Mouse (Mus musculus) right cerebral cortex, postnatal 25 days (tissue): ENCODE measurements around the gene Cdca7l.
"Not testable (repeated sequence)": the region's sequence is repeated elsewhere in the genome, so short reads cannot be mapped to it uniquely, and the experiment has no call there.

Experiments used
- DNase-seq: peaks from one replicate; pipeline ENCODE4 v3.0.0; 2022

Gene Cdca7l

DNA sequence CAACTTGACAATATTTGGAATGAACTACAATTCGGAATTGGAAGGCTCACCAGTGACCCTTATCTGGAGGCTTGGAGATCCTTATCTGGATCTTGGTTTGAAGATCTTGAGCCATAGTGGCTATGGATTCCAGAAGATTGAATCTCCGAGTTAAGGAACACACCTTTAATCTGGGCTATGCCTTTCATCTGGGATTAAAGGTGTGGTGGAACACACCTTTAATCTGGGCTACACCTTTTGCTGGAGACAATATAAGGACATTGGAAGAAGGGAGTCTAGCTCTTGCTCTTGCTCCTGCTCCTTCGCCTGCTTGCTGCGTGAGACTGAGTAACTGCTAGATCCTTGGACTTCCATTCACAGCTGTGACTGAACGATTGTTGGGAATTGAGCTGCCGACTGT, at the start of gene Cdca7l:
Cdca7l (plus strand) TSS at position 301 of the 400 bp plus-strand sequence.
- DNase-seq, result not testable (repeated sequence)

DNA sequence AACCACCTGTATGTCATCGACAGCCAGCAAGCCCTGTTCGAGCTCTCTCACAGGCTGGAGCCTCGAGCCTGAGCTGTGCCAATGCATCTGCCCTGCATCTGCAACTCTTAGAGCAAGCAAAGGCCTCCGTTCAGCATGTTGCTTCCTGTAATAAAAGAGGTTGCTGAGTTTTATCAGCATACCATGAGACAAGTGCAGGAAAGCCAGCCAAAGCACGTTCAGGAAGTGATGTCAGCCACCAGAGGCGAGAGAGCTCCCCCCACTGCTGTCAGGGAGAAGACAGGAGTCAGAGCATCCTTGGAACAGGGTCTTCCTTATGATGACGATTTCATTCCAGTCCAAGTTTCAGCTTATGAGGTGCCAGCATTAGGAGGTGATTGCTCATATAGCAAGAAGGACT, 48.1 kb upstream of the Cdca7l start:
- no peak for DNase-seq

DNA sequence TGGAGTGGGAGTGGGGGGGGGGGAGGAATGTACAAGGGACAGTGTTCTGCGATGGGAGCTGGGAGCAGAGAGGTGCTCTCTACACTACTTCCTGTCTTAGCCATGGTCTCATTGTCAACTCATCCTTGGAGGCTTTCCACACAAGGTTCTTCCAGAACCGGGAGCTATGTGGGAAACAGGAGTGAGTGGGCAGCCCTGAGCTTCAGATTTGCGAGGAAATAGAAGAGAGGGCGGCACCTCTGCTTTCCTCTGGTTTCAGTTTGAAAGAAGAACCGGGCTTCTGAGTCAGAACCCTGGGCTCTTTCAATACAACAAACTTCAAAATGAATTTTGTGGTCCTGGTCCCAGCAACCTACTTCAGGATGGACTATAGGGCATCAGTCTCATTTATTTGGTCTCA, 43.7 kb upstream of the Cdca7l start:
- no peak for DNase-seq

DNA sequence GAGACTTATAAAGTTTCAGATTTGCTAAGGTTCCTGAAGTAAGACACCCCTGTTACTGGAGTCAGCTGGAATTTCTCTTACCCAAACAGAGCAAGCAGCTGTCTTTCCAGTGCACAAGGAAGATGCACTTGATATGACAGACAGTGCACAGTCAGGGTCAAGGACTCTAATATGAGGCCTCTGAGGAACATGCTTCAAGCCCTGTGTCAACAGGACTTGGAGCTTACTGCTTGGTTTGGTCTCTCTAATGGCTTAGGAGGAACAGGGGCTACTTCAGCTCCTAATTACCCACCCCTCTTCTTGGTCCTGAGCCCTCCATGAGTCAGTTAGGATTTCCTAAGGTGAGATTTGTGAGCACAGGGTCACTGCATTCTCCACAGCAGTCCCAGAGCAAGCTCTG, 43.2 kb upstream of the Cdca7l start:
- DNase-seq, result no peak

DNA sequence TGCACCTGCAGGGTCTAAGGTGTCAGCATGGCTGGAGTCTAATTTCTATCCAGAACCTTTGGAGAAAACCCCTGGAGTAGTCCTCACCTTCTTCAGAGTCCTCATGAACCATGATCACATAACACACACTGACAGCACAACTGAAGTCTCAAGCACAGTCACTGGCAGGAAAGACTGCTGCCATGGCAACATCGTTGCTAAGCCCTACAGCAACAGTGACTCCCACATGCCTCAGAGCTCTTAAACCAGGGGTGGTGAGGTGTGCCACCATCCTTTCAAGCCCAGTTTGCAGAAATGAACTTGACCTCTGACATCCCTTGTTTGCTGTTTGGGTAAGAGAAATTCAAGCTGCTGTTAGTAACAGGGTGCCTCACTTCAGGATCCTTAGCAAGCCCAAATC, 42.4 kb upstream of the Cdca7l start:
- DNase-seq, result peak; percentile 39

DNA sequence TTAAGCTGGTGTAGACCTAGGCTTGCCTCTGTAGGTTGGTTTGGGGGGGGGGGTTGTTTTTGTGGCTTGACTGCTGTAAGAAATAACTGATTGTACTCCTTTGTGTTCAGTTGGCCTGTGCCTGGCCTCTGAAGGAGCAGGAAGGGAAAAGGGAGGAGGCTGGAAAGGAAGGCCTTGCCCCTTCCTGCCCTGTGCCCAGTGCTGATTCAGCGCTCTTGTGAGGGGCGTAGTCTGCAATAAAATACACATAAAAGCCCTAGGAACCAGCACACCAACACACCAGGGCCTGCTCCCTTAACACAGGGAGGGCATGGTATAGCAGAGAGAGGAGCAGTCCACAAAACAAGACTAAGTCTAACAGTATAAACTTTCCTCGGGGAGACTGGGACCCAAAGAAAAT, 40.8 kb upstream of the Cdca7l start:
- DNase-seq, result no peak

DNA sequence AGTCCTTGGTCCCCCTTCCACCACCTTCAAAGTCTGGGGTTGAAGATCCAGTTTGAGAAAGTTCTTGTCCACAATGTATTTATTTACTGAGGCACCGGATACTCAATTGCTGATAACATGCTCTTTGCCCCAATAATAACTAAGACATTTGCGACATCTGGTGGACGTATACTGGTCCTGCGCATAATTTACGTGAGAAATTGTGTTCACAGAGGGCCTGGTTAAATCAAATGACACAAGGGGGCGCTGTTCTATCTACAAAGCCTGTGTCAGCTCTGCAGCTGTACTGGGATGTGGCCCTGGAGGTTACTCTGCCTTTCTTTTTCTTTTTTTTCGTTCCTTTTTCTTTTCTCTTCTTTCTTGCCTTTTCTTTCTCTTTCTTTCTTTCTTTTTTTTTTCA, 39.2 kb upstream of the Cdca7l start:
- peak; percentile 52 for DNase-seq

DNA sequence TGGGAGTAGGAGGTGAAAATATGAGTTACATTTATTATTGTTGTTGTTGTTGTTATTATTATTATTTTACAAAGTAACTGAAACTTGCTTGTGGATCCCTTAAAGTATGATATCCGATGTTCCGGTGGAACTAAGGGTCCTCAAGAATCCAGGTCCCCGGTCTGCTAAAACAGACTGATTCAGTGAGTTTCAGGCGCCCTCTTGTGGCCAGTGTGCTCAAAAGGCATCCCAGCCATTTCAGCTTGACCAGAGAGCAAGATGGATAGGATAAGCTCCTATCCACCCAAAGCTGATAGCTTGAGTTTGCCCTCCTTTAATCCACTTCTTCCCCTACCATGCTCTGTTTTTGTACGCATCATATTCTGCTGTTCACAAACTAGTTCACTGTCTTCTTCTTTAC, 35.0 kb upstream of the Cdca7l start:
- peak; percentile 60 for DNase-seq

DNA sequence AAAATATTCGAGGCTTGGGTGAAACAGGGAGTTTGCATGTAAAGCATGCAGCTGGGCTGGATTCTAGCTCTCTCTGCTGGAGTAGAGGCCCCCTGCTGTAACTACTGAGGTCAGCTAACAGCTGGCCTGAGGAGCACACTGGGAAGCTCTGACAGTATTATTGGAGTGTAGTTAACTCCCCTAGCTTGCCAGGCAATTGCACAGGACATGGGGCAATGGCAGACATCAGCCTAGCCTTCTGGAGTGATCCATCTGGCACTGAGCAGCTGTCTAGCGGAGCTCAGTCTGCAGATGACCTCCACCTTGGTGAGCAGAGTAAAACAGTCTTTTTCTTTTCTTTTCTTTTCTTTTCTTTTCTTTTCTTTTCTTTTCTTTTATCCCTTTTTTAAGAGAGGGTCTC, 33.9 kb upstream of the Cdca7l start:
- DNase-seq, result no peak

DNA sequence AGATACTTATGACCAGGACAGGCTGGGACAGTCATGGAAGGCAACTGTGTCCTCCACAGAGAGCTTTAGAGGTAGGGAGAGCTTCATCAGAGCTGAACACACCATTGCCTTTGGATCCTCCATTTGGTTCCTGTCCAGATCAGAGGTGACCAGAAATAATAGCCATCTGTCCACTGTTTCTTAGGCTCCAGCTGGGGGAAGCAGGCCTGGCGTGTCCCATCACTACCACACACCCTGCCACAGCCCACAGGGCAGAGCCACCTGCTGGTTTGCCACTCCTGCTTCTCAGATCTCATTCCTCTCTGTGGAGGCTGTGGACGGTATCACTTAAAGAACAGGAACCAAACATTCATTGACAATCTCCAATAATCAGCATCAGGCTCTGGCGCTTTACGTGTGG, 32.9 kb upstream of the Cdca7l start:
- no peak for DNase-seq

DNA sequence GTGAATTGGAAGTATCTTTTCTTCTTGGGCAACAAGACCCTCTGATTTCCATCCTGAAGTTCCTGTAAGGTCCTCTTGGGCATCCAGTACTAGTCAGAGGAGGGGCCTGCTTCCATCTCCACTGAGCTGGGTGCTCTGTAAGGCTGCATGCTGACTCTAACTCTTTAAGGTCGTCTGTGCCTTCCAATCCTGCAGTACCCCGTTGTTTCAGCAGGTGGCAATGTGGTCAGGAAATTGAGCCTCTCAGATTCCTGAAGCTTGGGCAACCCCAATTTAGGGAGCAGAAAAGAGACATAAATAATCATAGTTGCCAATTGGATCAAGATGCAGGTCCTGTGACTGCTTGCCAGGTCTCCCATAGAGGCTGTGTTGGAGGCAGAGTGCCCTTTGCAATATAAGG, 31.5 kb upstream of the Cdca7l start:
- peak; percentile 55 for DNase-seq

DNA sequence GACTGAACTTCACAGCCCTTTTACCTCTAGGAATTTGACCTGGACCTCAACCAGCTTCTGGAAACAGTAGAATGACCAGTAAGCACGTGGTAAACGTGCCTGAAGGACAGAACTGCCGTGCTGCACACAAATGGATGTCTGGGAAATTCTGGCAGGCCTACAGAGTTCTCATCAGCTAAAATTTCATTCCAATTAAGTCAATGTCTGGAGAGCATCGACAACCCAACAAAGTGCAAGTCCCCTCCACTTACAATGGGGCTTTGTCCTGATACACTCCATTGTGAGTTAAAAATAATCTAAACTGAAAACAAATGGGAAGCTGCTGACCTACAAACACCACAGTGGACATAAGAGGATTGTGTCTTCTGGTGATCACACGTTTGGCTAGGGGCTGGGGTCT, 27.2 kb upstream of the Cdca7l start:
- DNase-seq, result no peak

DNA sequence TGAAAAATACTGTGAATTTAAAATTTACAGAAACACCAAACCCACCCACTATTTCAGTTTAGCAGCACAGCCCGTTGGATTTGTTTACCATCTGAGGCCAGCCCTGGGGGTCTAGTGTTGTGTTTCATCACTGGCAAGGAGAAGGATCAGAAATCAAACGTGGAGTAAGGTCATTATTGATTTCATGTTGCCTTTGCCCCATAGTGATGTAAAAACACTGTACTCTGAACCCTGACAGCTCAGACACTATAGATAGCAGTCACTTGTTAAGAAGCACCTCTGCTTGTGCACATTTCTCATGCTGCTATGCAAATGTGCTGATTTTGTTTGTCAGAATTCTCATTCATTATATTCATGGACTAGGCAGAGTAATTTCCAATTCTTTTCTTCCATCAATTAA, 22.7 kb upstream of the Cdca7l start:
- DNase-seq, result no peak

DNA sequence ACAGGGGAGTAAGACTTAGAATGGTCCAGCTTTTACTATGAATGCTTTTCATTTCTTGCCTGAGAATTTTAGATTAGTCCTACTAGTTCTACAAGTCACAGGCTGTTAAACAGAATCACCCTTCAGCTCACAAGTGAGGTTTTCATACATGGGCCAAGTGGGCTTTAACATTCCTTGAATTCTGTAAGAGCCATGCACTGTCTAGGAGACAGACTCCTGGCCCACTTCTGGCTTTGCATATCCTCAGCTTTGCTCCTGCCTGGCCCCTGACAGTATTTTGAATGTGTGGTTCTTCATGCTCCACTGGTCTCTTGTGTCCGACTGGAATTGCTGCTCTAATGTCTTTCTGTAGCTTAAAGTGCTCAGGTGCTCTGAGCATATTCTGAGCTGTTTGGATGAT, 20.7 kb upstream of the Cdca7l start:
- no peak for DNase-seq

DNA sequence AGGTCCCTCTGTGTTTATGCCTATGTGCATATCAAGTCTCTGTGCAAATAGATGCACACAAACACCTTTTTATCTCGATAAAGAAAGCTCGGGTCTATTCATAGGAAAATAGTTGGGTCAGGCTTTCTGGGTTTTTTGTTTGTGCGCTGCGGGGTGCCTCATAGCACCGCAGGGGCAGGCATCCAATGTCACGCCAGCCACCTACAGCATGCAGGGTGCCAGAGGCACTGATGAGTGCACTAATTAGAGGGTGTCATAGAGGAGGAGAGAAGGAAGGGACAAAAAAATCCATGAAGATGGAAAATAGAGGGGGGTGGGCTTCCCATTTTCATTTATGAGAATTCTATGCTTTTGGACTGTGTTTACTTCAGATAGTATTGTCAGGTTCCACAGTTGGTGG, 17.5 kb upstream of the Cdca7l start:
- no peak for DNase-seq

DNA sequence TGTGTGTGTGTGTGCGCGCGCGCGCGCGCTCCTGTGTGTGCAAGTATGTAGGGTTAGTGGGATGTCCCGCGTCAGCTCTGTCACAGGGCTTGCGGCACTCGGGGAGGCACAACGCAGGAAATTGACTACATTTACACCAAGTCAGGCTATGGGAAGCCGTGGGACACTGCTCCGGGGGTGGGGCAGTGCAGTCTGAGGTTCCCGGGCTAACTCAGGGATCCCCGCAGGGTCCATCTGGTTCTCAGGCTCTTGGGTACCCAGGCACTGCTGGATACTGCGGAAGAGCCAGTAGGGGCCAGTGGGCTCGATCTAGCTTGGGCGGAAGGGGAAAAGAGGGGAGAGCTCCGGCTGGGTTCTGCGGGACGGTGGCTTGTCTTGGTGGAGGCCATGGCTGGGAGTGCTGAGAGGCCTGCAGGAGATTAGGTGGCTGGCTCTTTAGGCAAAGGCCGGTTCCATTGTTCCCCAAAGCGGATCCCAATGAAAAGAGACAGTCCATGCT, 15.5 kb upstream of the Cdca7l start:
- no peak for DNase-seq

DNA sequence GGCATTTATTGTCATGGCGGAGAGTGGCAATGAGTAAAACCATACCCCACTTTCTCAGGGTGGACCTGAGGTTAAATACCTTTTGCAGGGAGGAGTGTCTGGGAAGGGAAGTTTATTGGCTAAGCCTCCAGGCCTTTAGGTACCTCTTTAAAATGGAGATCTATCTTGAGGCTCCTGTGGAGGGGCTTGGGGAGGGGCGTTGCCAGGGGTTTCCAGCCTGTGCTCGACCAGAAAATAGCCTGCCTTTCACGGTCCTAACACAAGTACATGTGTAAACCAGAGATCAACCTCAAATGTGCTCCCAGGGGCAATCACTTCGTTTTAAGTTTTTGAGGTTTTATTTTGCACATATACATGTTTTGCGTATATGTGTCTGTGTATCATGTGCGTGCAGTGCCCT, 15.1 kb upstream of the Cdca7l start:
- no peak for DNase-seq

DNA sequence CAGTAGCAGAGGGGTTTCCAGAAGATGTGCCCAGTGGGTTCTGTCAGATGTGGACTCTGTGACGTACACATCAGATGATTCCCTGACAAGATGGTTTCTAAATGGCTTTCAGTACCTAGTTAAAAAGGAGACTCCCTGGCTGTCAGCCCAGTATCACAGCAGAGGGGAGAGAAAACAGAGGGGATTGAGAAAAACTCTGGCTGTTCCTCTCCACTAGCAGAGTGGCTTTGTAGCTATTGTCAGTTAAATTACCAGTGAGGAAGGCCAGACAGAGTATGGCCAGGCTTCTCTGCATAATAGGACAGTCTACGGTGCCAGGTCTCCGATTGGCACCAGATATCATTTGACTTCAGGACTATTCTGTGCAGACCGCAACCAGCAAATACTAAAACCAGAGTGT, 8.8 kb upstream of the Cdca7l start:
- no peak for DNase-seq

DNA sequence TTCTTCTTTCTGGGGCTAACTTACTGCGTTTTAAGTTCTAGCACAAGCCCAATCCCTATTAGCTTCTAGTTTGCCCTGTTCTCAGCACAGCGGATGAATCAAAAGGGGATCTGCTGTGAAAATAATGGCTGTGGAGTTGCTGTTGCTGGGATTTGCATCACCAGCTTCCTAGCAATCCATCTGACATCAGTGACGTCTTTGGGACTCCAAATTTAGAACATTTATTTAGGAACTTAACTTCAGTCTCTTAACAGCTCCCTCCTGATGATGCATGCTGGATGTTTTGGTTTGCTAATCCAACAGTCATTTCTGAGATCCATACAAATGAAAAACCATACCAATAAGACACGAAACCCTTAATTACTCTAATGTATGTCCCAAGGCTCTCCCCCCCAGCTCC, 1.5 kb downstream of the Cdca7l start:
- DNase-seq, result no peak

DNA sequence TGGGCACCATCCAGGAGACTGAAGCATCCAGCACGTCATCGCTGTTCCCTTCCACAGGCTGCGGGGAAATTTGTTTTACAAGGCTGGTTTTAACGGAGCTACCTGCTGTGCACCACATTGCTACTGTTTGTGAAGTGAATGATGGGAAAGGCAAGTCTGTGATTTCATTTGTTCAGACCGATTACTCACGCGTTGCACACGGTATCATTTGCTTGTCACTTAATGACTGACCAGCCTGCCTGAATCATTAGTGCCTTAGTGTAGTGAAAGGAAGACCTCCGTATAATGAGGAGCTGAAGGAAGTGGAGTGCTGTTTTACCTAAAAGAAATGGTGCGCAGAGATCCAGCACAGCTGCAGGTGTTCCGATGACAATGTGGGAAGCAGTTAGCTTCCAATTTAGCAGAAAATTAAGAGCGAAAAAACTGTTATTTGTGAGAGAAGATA, 1.9 kb downstream of the Cdca7l start:
- DNase-seq, result no peak

DNA sequence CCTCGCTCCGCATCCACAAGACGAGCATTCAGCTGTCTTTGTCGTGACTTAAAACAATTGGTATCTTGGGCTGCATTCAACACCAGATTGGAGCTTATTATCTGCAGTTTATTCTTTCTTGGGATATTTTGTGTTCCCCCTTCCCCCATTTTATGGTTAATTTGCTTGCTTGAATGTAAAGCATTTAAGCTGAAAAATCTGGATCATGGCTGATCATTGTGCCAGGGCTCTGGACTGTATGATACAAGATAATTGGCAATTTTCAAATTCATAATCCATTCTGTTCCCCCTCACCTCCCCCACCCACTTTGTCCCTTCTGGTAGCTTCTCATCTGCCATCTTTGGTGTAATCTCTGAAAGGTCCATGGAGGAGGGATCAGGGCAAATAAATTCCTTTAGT, 2.4 kb downstream of the Cdca7l start:
- no peak for DNase-seq

DNA sequence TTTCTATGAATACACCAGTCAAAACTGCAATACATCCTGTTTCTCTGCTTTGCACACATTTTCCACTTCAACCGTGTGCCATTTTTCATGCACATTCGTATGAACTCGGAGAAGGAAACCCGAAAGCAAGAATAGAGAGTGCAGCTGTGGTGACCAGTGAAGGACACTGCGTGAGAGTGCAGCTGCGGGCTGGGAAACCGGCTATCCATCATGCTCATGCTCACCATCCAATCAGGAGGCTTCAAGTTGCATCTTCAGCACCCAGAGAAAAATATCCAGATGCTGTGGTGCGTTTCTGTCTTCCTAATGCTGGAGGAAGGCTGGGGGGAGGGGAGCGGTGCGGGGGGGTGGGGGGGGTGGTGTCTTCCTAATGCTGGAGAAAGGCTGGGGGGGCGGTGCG, 3.5 kb downstream of the Cdca7l start:
- DNase-seq, result no peak

DNA sequence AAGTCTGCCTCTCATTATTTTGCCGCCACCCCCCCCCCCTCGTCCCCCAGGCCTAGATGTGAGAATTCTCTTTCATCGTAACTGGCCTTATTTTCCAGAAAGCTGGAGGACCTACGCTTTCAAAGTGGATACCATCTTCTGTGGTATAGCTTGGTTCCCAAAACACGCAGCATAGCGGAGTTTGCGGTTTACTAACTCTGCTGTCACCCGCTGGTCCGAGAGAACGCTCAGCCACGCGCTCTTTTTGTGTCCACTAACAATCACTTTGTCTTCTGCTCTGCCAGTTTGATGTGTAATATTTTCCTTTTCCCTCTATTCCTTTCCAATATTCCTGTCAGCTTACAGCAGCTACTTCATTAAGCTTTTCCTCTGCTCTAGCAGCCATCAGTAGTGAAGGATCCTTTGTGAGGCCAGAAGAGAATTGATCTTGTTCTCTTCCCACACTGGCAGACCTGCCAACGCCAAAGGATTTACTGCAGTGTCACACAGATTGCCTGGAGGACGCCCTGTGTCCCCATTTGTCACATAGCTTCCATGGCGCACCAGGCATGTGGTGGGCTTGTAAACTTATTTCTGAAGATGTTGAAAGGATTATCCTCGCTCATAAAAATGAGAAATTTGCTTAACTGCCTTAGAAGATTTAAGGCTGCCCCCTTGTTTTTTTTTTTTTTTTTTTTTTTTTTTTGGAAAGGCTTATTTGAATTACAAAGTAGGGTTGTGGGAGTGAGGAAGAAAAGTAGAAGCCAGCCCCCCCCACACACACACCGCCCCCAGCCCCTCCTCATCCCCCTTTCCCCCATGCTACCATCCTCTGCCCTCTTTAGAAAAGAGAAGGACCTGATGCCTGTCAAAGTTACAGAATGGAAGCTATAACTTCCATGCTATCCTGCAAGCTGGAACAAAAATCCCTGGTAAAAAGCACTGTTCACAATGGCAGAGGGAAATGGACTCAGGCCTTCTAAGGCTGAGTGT, 4.6 kb downstream of the Cdca7l start:
- DNase-seq, result no peak

DNA sequence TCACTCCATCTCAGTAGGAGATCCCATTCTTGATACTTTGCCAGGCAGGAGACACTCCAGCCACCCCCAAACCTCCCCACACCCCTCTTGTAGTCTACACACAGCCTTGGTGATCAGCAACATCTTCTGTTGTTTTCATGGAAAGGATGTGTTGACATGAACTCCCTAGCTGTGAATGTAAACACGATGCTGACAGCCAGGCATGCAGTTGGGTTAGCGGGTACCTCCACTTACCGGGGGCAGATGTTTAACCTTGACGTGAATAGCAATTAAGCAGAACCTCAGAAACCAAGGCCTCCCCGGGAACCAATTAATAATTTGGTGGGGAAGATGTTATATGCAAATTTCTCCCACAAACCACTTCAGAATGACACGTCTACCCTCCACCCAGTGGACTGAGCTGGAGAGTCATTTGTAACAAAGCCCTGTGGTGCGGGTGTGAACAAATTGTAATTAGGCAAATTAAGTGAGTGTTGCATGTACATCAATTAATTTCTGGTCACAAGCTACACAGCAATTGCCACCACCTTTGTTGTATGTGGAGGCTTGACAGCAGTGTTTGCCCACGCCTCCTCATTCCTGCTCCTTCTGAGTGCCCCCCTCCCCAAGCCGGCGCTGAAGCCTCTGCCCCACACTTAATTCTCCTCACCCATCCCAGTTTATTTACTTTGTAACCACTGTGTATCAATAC, 5.4 kb downstream of the Cdca7l start:
- no peak for DNase-seq
